Mouse (Mus musculus) intestine, postnatal 0 days (tissue): ENCODE measurements around the gene Foxi3. TPM values are rescaled to one million over a fixed set of nuclear protein-coding genes. Genes with fewer than 3 reads are reported as not detected.

Source experiments
- ATAC-seq: fragments of 200-750 bp; cut with Nextera tagmentation; 2 replicates; pipeline ENCODE4 v1.8.0; 2017; ENCODE audit warnings: mild to moderate bottlenecking, moderate TSS enrichment, moderate library complexity
- H3K27ac ChIP-seq: fragments of 300-500 bp; sonication (generic); 2 replicates; pipeline ENCODE4 v1.5.1; 2014; ENCODE audit warnings: mild to moderate bottlenecking, low read depth, low read length, moderate library complexity
- H3K27me3 ChIP-seq: fragments of 300-500 bp; sonication (generic); replicated peaks from 2 replicates; pipeline ENCODE4 v1.6.1; 2014; ENCODE audit warnings: low read length, mixed read lengths; ENCODE audit not compliant: control insufficient read depth, insufficient read depth
- H3K36me3 ChIP-seq: fragments of 300-500 bp; sonication (generic); 2 replicates; pipeline ENCODE4 v1.6.1; 2014; ENCODE audit warnings: mild to moderate bottlenecking, moderate library complexity; ENCODE audit not compliant: control insufficient read depth, insufficient read depth
- H3K4me1 ChIP-seq: fragments of 300-500 bp; sonication (generic); replicated peaks from 2 replicates; pipeline ENCODE4 v1.6.1; 2014; ENCODE audit warnings: antibody characterized with exemption, low read length, mixed read lengths; ENCODE audit not compliant: control insufficient read depth, insufficient read depth
- H3K4me2 ChIP-seq: fragments of 300-500 bp; sonication (generic); replicated peaks from 2 replicates; pipeline ENCODE4 v1.6.1; 2014; ENCODE audit warnings: low read depth, mild to moderate bottlenecking, moderate library complexity
- H3K4me3 ChIP-seq: fragments of 300-500 bp; sonication (generic); 2 replicates; pipeline ENCODE4 v1.5.1; 2014; ENCODE audit warnings: low read depth, low read length
- H3K9ac ChIP-seq: fragments of 300-500 bp; sonication (generic); 2 replicates; pipeline ENCODE4 v1.6.1; 2014; ENCODE audit warnings: mild to moderate bottlenecking, low read depth, low read length
- H3K9me3 ChIP-seq: fragments of 300-500 bp; sonication (generic); 2 replicates; pipeline ENCODE4 v1.6.1; 2016; ENCODE audit warnings: mixed run types; ENCODE audit not compliant: control insufficient read depth
- CTCF ChIP-seq: sonication (generic); IDR thresholded peaks from 2 replicates; pipeline ENCODE4 v1.5.1; 2016; ENCODE audit warnings: low read depth, mild to moderate bottlenecking, control low read depth, antibody characterized with exemption, moderate library complexity
- WGBS: fragments of 180-500 bp; shearing (Covaris S2); extraction: QIAGEN DNeasy Blood & Tissue Kit; methylation state at CpG from one replicate; pipeline ENCODE4 v1.1.7; 2014; 5-methylcytosine and 5-hydroxymethylcytosine counted together
- polyA plus RNA-seq: library from polyadenylated mRNA; unstranded; fragments of >200 nt; fragmentation: Nextera tagmentation; extraction: Ambion mirVana; gene quantifications from 2 replicates; pipeline ENCODE4 v1.2.1, GENCODE M21; 2015

The Foxi3 gene
- polyA plus RNA-seq, 1 experiment from 2014 or later, result not detected

DNA sequence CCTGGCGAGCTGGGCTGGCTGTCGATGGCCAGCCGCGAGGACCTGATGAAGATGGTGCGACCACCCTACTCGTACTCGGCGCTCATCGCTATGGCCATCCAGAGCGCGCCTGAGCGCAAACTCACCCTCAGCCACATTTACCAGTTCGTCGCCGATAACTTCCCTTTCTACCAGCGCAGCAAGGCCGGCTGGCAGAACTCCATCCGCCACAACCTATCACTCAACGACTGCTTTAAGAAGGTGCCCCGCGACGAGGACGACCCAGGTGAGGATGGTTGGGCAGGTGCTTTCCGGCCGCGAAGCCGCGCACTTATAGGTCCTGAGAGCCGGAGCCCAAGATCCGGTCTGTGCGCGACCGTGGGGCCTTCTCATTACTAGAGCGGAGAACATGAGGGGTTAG, 605 bp downstream of the Foxi3 start:
- Histone ChIP-seq H3K4me3 (peak overlapping the region; percentile 45), H3K4me1 (no peaks in the 10 kb centered on the region), H3K9ac (no peak overlapping the region), H3K36me3 (no peaks in the 10 kb centered on the region), H3K9me3 (no peaks in the 10 kb centered on the region), H3K27ac (no peak overlapping the region), H3K4me2 (peak overlapping the region; percentile 77), H3K27me3 (peaks cover 72% of the 10 kb centered on the region)
- TF ChIP-seq CTCF, result no peak
- 2% methylated on average over 34 of the region's 34 CpGs for WGBS
- no peak for ATAC-seq

DNA sequence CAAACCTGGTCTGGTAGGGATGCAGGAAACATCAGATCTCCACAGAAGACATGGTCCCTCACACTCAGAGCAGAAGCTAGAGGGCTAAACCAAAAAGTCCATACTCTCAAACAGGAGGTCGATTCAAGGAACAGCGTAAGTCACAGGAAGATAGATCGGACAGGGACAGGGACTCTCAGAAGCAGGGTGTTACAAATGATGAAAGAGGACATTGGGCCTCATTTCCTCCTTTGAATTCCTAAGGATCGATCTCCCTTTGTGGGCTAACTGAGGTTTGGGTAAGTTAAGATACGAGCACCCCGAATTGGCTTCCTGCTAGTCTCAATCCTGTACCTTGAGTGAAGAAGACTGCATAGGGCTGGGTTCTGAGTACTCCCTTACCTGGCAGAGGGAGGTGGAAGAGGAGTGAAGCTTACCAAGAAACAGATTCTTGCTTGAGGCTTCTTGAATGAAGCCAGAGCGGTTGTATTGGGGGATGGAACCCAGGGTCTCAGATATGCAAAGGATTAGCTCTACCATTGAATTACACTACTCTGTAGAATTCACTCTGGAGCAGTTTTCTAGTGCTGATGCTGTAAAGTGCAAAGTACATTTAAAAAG, 1.1 kb downstream of the Foxi3 start:
- TF ChIP-seq CTCF, result no peak
- Histone ChIP-seq H3K4me2 (peak overlapping the region; percentile 77; the same call in 1 of the 2 replicates), H3K27me3 (peaks cover 72% of the 10 kb centered on the region), H3K4me3 (no peak overlapping the region), H3K27ac (no peak overlapping the region), H3K4me1 (no peaks in the 10 kb centered on the region), H3K9ac (no peak overlapping the region), H3K9me3 (no peaks in the 10 kb centered on the region), H3K36me3 (no peaks in the 10 kb centered on the region)
- no peak for ATAC-seq
- WGBS, result 17% methylated on average over 7 of the region's 7 CpGs

- WGBS, result 63% methylated on average over 6 of the region's 6 CpGs
- Histone ChIP-seq H3K9ac (no peak overlapping the region), H3K9me3 (no peaks in the 10 kb centered on the region), H3K4me2 (no peak overlapping the region), H3K36me3 (no peaks in the 10 kb centered on the region), H3K27ac (no peak overlapping the region), H3K4me3 (no peak overlapping the region), H3K4me1 (0 out of 2 replicates have a peak, but pooled peaks cover 3% of the 10 kb centered on the region), H3K27me3 (peaks cover 11% of the 10 kb centered on the region; the same call in 1 of the 2 replicates)
- TF ChIP-seq CTCF, result no peak
- no peak for ATAC-seq
Measured at GRCm38 (mm10) chr6:70964116-70964830, 7.9 kb downstream of the Foxi3 start.

- no peak overlapping the region for H3K9ac ChIP-seq
- no peaks in the 10 kb centered on the region for H3K36me3 ChIP-seq
- H3K9me3 ChIP-seq, result no peaks in the 10 kb centered on the region
- no peak overlapping the region for H3K4me3 ChIP-seq
- 0 out of 2 replicates have a peak, but pooled peaks cover 3% of the 10 kb centered on the region for H3K4me1 ChIP-seq
- 22% methylated on average over 7 of the region's 7 CpGs for WGBS
- no peaks in the 10 kb centered on the region for H3K27me3 ChIP-seq
- H3K27ac ChIP-seq, result no peak overlapping the region
- no peak for ATAC-seq
- no peak overlapping the region for H3K4me2 ChIP-seq
- TF ChIP-seq CTCF, result no peak
Measured at GRCm38 (mm10) chr6:70965694-70966093, 9.4 kb downstream of the Foxi3 start.

DNA sequence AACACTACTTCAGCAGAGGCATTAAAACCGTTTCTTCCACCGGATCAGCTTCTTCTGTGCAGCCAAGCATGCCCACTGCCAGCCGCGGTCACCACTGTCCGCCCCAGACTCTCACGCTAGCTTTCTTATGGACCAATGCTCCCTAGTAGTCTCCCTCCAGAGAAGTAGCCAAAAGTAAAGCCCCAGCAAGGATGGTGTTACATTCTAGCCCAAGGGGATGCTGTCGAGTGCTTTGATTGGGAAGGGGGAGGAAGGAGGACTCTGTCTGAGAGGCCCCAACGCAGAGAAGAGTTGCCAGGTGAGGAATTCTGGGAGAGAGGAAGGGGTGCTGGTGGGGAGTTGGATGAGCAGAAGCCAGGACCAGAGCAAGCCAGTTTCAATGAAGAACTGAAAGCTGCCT, 11.1 kb downstream of the Foxi3 start:
- ATAC-seq, result no peak
- Histone ChIP-seq H3K36me3 (no peaks in the 10 kb centered on the region), H3K27me3 (no peaks in the 10 kb centered on the region), H3K4me1 (0 out of 2 replicates have a peak, but pooled peaks cover 3% of the 10 kb centered on the region), H3K4me2 (peak overlapping the region; percentile 37; the same call in 1 of the 2 replicates), H3K9me3 (no peaks in the 10 kb centered on the region), H3K27ac (no peak overlapping the region), H3K9ac (no peak overlapping the region), H3K4me3 (no peak overlapping the region)
- TF ChIP-seq CTCF, result no peak
- 17% methylated on average over 7 of the region's 8 CpGs for WGBS

DNA sequence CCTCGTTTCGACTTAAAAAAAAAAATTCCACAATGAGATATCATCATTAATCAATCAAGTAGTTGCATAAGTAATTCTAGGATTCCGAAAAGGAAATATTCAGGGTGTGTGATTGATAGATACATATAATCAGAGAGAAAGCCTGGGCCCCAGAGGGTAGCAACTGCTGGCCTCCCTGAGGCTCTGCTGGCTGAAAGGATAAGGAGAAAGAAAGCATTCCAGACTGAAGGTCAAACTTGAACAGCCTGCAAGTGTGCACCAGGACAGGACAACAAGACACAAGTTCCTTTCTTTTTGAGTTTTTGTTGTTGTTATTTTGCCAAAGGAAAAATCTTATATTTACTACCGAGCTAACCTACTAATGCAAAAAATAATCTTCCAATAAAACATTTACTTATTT, 12.0 kb downstream of the Foxi3 start:
- Histone ChIP-seq H3K27ac (no peak overlapping the region), H3K9ac (no peak overlapping the region), H3K9me3 (no peaks in the 10 kb centered on the region), H3K4me1 (0 out of 2 replicates have a peak, but pooled peaks cover 3% of the 10 kb centered on the region), H3K36me3 (no peaks in the 10 kb centered on the region), H3K27me3 (no peaks in the 10 kb centered on the region), H3K4me3 (no peak overlapping the region), H3K4me2 (no peak overlapping the region)
- 54% methylated on average over 4 of the region's 4 CpGs for WGBS
- ATAC-seq, result no peak
- no peak for TF ChIP-seq CTCF
